Mouse (Mus musculus) lung, embryonic 14.5 days (tissue): Measurements from ENCODE around the gene Zp2. TPM values are rescaled to one million over a fixed set of nuclear protein-coding genes. Genes with fewer than 3 reads are reported as not detected.

ENCODE experiments used
- ATAC-seq: fragments of 200-750 bp; cut with Nextera tagmentation; 2 replicates; pipeline ENCODE4 v1.8.0; 2017; ENCODE audit warnings: mild to moderate bottlenecking, moderate TSS enrichment, moderate library complexity; ENCODE audit not compliant: insufficient read depth
- DNase-seq: peaks from one replicate; pipeline ENCODE4 v3.0.0-alpha.2; 2015
- H3K27ac ChIP-seq: fragments of 300-500 bp; sonication (generic); 2 replicates; pipeline ENCODE4 v1.5.1; 2014; ENCODE audit warnings: low read depth, mild to moderate bottlenecking, moderate library complexity
- H3K27me3 ChIP-seq: fragments of 300-500 bp; sonication (generic); 2 replicates; pipeline ENCODE4 v1.6.1; 2014; ENCODE audit warnings: low read length, control low read depth; ENCODE audit not compliant: insufficient read depth
- H3K36me3 ChIP-seq: fragments of 300-500 bp; sonication (generic); 2 replicates; pipeline ENCODE4 v1.6.1; 2014; ENCODE audit warnings: control low read depth; ENCODE audit not compliant: insufficient read depth
- H3K4me1 ChIP-seq: fragments of 300-500 bp; sonication (generic); 2 replicates; pipeline ENCODE4 v1.6.1; 2014; ENCODE audit warnings: antibody characterized with exemption, control low read depth; ENCODE audit not compliant: insufficient read depth
- H3K4me2 ChIP-seq: fragments of 300-500 bp; sonication (generic); 2 replicates; pipeline ENCODE4 v1.6.1; 2014; ENCODE audit warnings: mild to moderate bottlenecking
- H3K4me3 ChIP-seq: fragments of 300-500 bp; sonication (generic); 2 replicates; pipeline ENCODE4 v1.5.1; 2014; ENCODE audit warnings: low read depth, low read length
- H3K9ac ChIP-seq: fragments of 300-500 bp; sonication (generic); 2 replicates; pipeline ENCODE4 v1.6.1; 2014
- H3K9me3 ChIP-seq: fragments of 300-500 bp; sonication (generic); 2 replicates; pipeline ENCODE4 v1.6.1; 2016; ENCODE audit warnings: low read depth, low read length, control low read depth
- CTCF ChIP-seq: IDR thresholded peaks from 2 replicates; pipeline ENCODE4 v1.5.1; 2016; ENCODE audit warnings: antibody characterized with exemption, low read depth
- WGBS: fragments of 180-500 bp; shearing (Covaris S2); extraction: QIAGEN DNeasy Blood & Tissue Kit; methylation state at CpG from one replicate; pipeline ENCODE4 v1.1.7; 2014; 5-methylcytosine and 5-hydroxymethylcytosine counted together
- polyA plus RNA-seq: library from polyadenylated mRNA; unstranded; fragments of >200 nt; fragmentation: Nextera tagmentation; extraction: Ambion mirVana; gene quantifications from 2 replicates; pipeline ENCODE4 v1.2.1, GENCODE M21; 2014

Zp2 gene
- polyA plus RNA-seq, 1 experiment from 2014 or later, result not detected

GRCm38 (mm10) chr7:120098403-120098802 lies 46.7 kb downstream of the Zp2 start:
- ATAC-seq (no peak), DNase-seq (peak; percentile 91)
- H3K9ac ChIP-seq, result no peak overlapping the region
- TF ChIP-seq CTCF, result peak; percentile 86
- no peaks in the 10 kb centered on the region for H3K9me3 ChIP-seq
- peaks cover 5% of the 10 kb centered on the region; the same call in 1 of the 2 replicates for H3K4me1 ChIP-seq
- WGBS, result 23% methylated on average over 9 of the region's 9 CpGs
- H3K4me3 ChIP-seq, result no peak overlapping the region
- H3K36me3 ChIP-seq, result no peaks in the 10 kb centered on the region
- no peak overlapping the region for H3K27ac ChIP-seq
- no peaks in the 10 kb centered on the region for H3K27me3 ChIP-seq
- no peak overlapping the region for H3K4me2 ChIP-seq

- no peaks in the 10 kb centered on the region for H3K9me3 ChIP-seq
- peak; percentile 69 for TF ChIP-seq CTCF
- no peaks in the 10 kb centered on the region for H3K4me1 ChIP-seq
- 5% methylated on average over 7 of the region's 7 CpGs for WGBS
- H3K4me2 ChIP-seq, result no peak overlapping the region
- no peaks in the 10 kb centered on the region for H3K36me3 ChIP-seq
- ATAC-seq, result peak; percentile 58
- H3K27ac ChIP-seq, result no peak overlapping the region
- no peak overlapping the region for H3K4me3 ChIP-seq
- H3K9ac ChIP-seq, result no peak overlapping the region
- H3K27me3 ChIP-seq, result no peaks in the 10 kb centered on the region
- peak; percentile 88 for DNase-seq
Measured at GRCm38 (mm10) chr7:120097845-120098244, 47.2 kb downstream of the Zp2 start.

- H3K36me3 ChIP-seq, result no peaks in the 10 kb centered on the region
- no peak within 1 kb of the TSS for H3K27ac ChIP-seq
- H3K9me3 ChIP-seq, result no peaks in the 10 kb centered on the region
- H3K9ac ChIP-seq, result no peak within 1 kb of the TSS
- 78% methylated on average over 6 of the region's 6 CpGs for WGBS
- DNase-seq (no peak), ATAC-seq (no peak)
- no peak within 1 kb of the TSS for H3K4me3 ChIP-seq
- no peaks in the 10 kb centered on the region for H3K27me3 ChIP-seq
- no peak for TF ChIP-seq CTCF
- H3K4me1 ChIP-seq, result no peaks in the 10 kb centered on the region
- H3K4me2 ChIP-seq, result no peak within 1 kb of the TSS
Measured at GRCm38 (mm10) chr7:120095180-120095579, 49.9 kb downstream of the Zp2 start, which contains the start of gene Dnah3. Gene Dnah3 (minus strand): TSS chr7:120095280.

GRCm38 (mm10) chr7:120094216-120094615 lies 50.9 kb downstream of the Zp2 start:
- Histone ChIP-seq H3K27me3 (no peaks in the 10 kb centered on the region), H3K4me3 (no peak overlapping the region), H3K9me3 (no peaks in the 10 kb centered on the region), H3K4me2 (no peak overlapping the region), H3K36me3 (no peaks in the 10 kb centered on the region), H3K27ac (no peak overlapping the region), H3K9ac (no peak overlapping the region), H3K4me1 (no peaks in the 10 kb centered on the region)
- 75% methylated on average over 3 of the region's 3 CpGs for WGBS
- DNase-seq (no peak), ATAC-seq (no peak)
- no peak for TF ChIP-seq CTCF

GRCm38 (mm10) chr7:120093033-120093432 lies 52.1 kb downstream of the Zp2 start:
- H3K36me3 ChIP-seq, result no peaks in the 10 kb centered on the region
- no peak overlapping the region for H3K9ac ChIP-seq
- no peak for ATAC-seq
- H3K9me3 ChIP-seq, result no peaks in the 10 kb centered on the region
- H3K27ac ChIP-seq, result no peak overlapping the region
- H3K27me3 ChIP-seq, result no peaks in the 10 kb centered on the region
- no peak overlapping the region for H3K4me2 ChIP-seq
- H3K4me1 ChIP-seq, result no peaks in the 10 kb centered on the region
- WGBS, result 40% methylated on average over 5 of the region's 5 CpGs
- DNase-seq, result no peak
- TF ChIP-seq CTCF, result no peak
- no peak overlapping the region for H3K4me3 ChIP-seq

- 37% methylated on average over 3 of the region's 3 CpGs for WGBS
- H3K27ac ChIP-seq, result no peak overlapping the region
- H3K4me2 ChIP-seq, result no peak overlapping the region
- H3K9ac ChIP-seq, result no peak overlapping the region
- no peaks in the 10 kb centered on the region for H3K4me1 ChIP-seq
- H3K36me3 ChIP-seq, result no peaks in the 10 kb centered on the region
- no peak overlapping the region for H3K4me3 ChIP-seq
- no peaks in the 10 kb centered on the region for H3K9me3 ChIP-seq
- TF ChIP-seq CTCF, result no peak
- peak; percentile 40 for DNase-seq
- peak; percentile 73 for ATAC-seq
- H3K27me3 ChIP-seq, result no peaks in the 10 kb centered on the region
Measured at GRCm38 (mm10) chr7:120080177-120080576, 64.9 kb downstream of the Zp2 start.

Other genes starting within 250 kb of the Zp2 start
- gene Lyrm1, start 249.4 kb downstream of the Zp2 start, polyA plus RNA-seq, result 5.5 and 6.2 TPM in 2 replicates
- gene Dcun1d3, start 249.0 kb downstream of the Zp2 start, polyA plus RNA-seq, result 7.3 and 7.8 TPM in 2 replicates
- 0.05 TPM in 1 of 2 replicates, not detected in the other for gene Dnah3, start 50.0 kb downstream of the Zp2 start, polyA plus RNA-seq
- gene Tmem159, start 42.9 kb downstream of the Zp2 start, polyA plus RNA-seq, result 33.5 and 36.1 TPM in 2 replicates
- gene Anks4b, start 28.6 kb upstream of the Zp2 start, polyA plus RNA-seq, result not detected in 2 replicates
- gene Crym, start 56.8 kb upstream of the Zp2 start, polyA plus RNA-seq, result 3.4 and 4.4 TPM in 2 replicates
- gene Abca14, start 58.7 kb upstream of the Zp2 start, polyA plus RNA-seq, result 0.20 TPM in 1 of 2 replicates, not detected in the other
- not detected in 2 replicates for gene Abca15, start 183.4 kb upstream of the Zp2 start, polyA plus RNA-seq